28 mouse cellular contexts compared by ENCODE assay signal in genomic region chr6:72876629-72877028, GRCm38 (mm10). TPM values are rescaled to one million over a fixed set of nuclear protein-coding genes. Genes with fewer than 3 reads are reported as not detected.
DNase-seq lines count a peak whose midpoint lies in the region; ATAC-seq and TF ChIP-seq lines count a peak whose summit lies in the region.
"Had no signal": no experiment of that assay in that cellular context is flagged by ENCODE, and none has a peak within 500 bp of the region (broad histone marks: within the 10 kb centered on the region; RNA-seq: fewer than 3 reads in every experiment).

No protein-coding gene starts in this region.

- no peaks in the 10 kb centered on the region for H3K9me3 ChIP-seq in MEL (replicated peaks; ENCODE audit: insufficient read depth, low read length)
- H3K9me3 ChIP-seq in hindbrain, embryonic 10.5 days: 0 out of 2 replicates have a peak, but pooled peaks cover 5% of the 10 kb centered on the region
- H3K9me3 ChIP-seq: embryonic facial prominence, embryonic 10.5 days; embryonic facial prominence, embryonic 13.5 days; forebrain, embryonic 12.5 days; forebrain, embryonic 15.5 days; heart, embryonic 10.5 days; heart, embryonic 13.5 days; hindbrain, embryonic 13.5 days; intestine, embryonic 15.5 days had no signal

- H3K4me1 ChIP-seq in MEL (ENCODE audit: control insufficient read depth in 1 of 2, insufficient read depth in 2 of 2, low read length in 2 of 2): peaks cover 3 to 6% of the 10 kb centered on the region in 2 experiments
- no peaks in the 10 kb centered on the region for H3K4me1 ChIP-seq in hindbrain, embryonic 10.5 days (replicated peaks)
- H3K4me1 ChIP-seq: embryonic facial prominence, embryonic 10.5 days; embryonic facial prominence, embryonic 13.5 days; forebrain, embryonic 12.5 days had no signal

- no peak for DNase-seq in MEL (ENCODE audit: low read depth, low spot score)
- DNase-seq in hindbrain, embryonic 10.5 days (ENCODE audit: low spot score): no peak
- DNase-seq in lung, postnatal 10 days: no peak
- no peak for DNase-seq in lung, postnatal 14 days
- DNase-seq: adrenal gland, postnatal 10 days; adrenal gland, postnatal 36 days; B cell, adult 2 months; cerebellum, adult 18-20 months; cerebellum, adult 9-11 months; cerebellum, postnatal 25 days; embryo, embryonic 11 days; gastrocnemius, postnatal 25 days; heart, adult 2 months; heart, postnatal 14 days; heart, postnatal 4 days had no signal

- no peaks in the 10 kb centered on the region for H3K27me3 ChIP-seq in MEL (ENCODE audit: control insufficient read depth in 1 of 2, insufficient read depth in 2 of 2, low read length in 2 of 2)
- no peaks in the 10 kb centered on the region for H3K27me3 ChIP-seq in hindbrain, embryonic 10.5 days (ENCODE audit: insufficient read depth, poor library complexity, severe bottlenecking)
- H3K27me3 ChIP-seq: embryonic facial prominence, embryonic 13.5 days; forebrain, embryonic 12.5 days; forebrain, embryonic 15.5 days; heart, embryonic 13.5 days; hindbrain, embryonic 13.5 days; intestine, embryonic 15.5 days had no signal

- 0 out of 2 replicates have a peak, but pooled peaks have one; percentile 29 for ATAC-seq in granulocyte monocyte progenitor cell, adult 5-6 weeks (replicated peaks; ENCODE audit: poor library complexity, severe bottlenecking)
- peak; percentile 47 for ATAC-seq in megakaryocyte progenitor cell, adult 5-6 weeks (replicated peaks; ENCODE audit: poor library complexity)
- ATAC-seq: CD4-positive, CD25-positive, alpha-beta regulatory T cell, adult 4 months; forebrain, embryonic 15.5 days; hindbrain, embryonic 16.5 days; intestine, embryonic 15.5 days had no signal

- H3K9ac ChIP-seq in MEL (ENCODE audit: control insufficient read depth, low read depth, low read length, poor library complexity, severe bottlenecking): no peak overlapping the region
- H3K9ac ChIP-seq: embryonic facial prominence, embryonic 13.5 days; forebrain, embryonic 12.5 days; forebrain, embryonic 15.5 days; heart, embryonic 13.5 days; hindbrain, embryonic 13.5 days; intestine, embryonic 15.5 days had no signal

- WGBS in hindbrain, embryonic 10.5 days: 93% methylated on average over 6 of the region's 6 CpGs

- TF ChIP-seq POLR2A in MEL (IDR thresholded peaks at IDR 0.05; ENCODE audit: control insufficient read depth in 1 of 2, insufficient read depth in 1 of 2, low read depth in 1 of 2, low read length in 2 of 2, poor library complexity in 1 of 2): no peak

- H3K4me3 ChIP-seq in MEL (ENCODE audit: control insufficient read depth in 1 of 2, insufficient read depth in 1 of 2, low read depth in 2 of 2, low read length in 2 of 2): no peak overlapping the region
- no peak overlapping the region for H3K4me3 ChIP-seq in hindbrain, embryonic 10.5 days
- H3K4me3 ChIP-seq: embryonic facial prominence, embryonic 10.5 days; embryonic facial prominence, embryonic 13.5 days; erythroblast, embryonic 14.5 days; forebrain, embryonic 12.5 days; forebrain, embryonic 15.5 days; heart, adult 2 months; heart, embryonic 10.5 days; heart, embryonic 13.5 days; hindbrain, embryonic 13.5 days; intestine, embryonic 15.5 days had no signal

- peaks cover 0 to 11% of the 10 kb centered on the region in 2 experiments; a peak in 3 of 4 replicates for H3K36me3 ChIP-seq in MEL (ENCODE audit: control insufficient read depth in 1 of 2, insufficient read depth in 2 of 2, low read length in 2 of 2)
- peaks cover 16% of the 10 kb centered on the region; the same call in 1 of the 2 replicates for H3K36me3 ChIP-seq in hindbrain, embryonic 10.5 days
- H3K36me3 ChIP-seq: forebrain, embryonic 15.5 days; heart, embryonic 10.5 days; hindbrain, embryonic 13.5 days; intestine, embryonic 15.5 days had no signal

- TF ChIP-seq CTCF in MEL (IDR thresholded peaks at IDR 0.05 in 2 of 3, conservative IDR thresholded peaks at IDR 0.05 in 1 of 3; ENCODE audit: control insufficient read depth in 1 of 3, insufficient read depth in 1 of 3, low read depth in 2 of 3, low read length in 3 of 3, poor library complexity in 1 of 3, severe bottlenecking in 1 of 3): no peak

- no peak overlapping the region for H3K27ac ChIP-seq in MEL (ENCODE audit: control insufficient read depth, low read depth, low read length)
- H3K27ac ChIP-seq in hindbrain, embryonic 10.5 days: no peak overlapping the region
- H3K27ac ChIP-seq: embryonic facial prominence, embryonic 10.5 days; embryonic facial prominence, embryonic 13.5 days; forebrain, embryonic 12.5 days; forebrain, embryonic 15.5 days; heart, adult 2 months; heart, embryonic 10.5 days; heart, embryonic 13.5 days; hindbrain, embryonic 13.5 days; intestine, embryonic 15.5 days had no signal

- TF ChIP-seq EP300 in MEL (IDR thresholded peaks at IDR 0.05; ENCODE audit: low read depth in 1 of 2, low read length in 2 of 2): no peak

- TF ChIP-seq RAD21 in MEL (IDR thresholded peaks at IDR 0.05; ENCODE audit: low read depth, low read length): no peak

- peaks cover 64% of the 10 kb centered on the region for H3K79me2 ChIP-seq in MEL (ENCODE audit: control insufficient read depth, insufficient read depth, low read length, poor library complexity)

TF ChIP-seq in MEL, 35 proteins besides CTCF, POLR2A, EP300 and RAD21:
- TF ChIP-seq CHD1 (IDR thresholded peaks at IDR 0.05; ENCODE audit: low read depth, low read length) (no peak), MXI1 (IDR thresholded peaks at IDR 0.05; ENCODE audit: low read depth, low read length) (no peak), BHLHE40 (IDR thresholded peaks at IDR 0.05; ENCODE audit: borderline replicate concordance, low read depth, low read length) (peak; percentile 58; the same call in 1 of the 2 replicates), NELFE (IDR thresholded peaks at IDR 0.05; ENCODE audit: low read depth, low read length) (no peak)

RNA-seq across cellular contexts. Expression of gene Kcmf1, which starts 23.1 kb away (rescaled TPM):
- total RNA-seq in MEL (2012; rRNA removed): 77.0 and 92.4 TPM in 2 replicates
- 100 to 1,000 TPM; 133 to 195 TPM for polyA plus RNA-seq in MEL (2012; ENCODE audit: insufficient read depth in 1 of 2, insufficient read length in 2 of 2, low read depth in 1 of 2, low replicate concordance in 2 of 2, missing spikeins in 1 of 2)
- 46.3 TPM in 2 replicates for total RNA-seq in granulocyte monocyte progenitor cell, adult 5-6 weeks (2014; fragmentation: Nextera tagmentation)
- total RNA-seq in granulocyte monocyte progenitor cell, adult 5-6 weeks (2017): 101 and 122 TPM in 2 replicates
- 60.0 and 63.8 TPM in 2 replicates for total RNA-seq in megakaryocyte progenitor cell, adult 5-6 weeks (2015)
- 105 and 113 TPM in 2 replicates for total RNA-seq in megakaryocyte progenitor cell, adult 5-6 weeks (2017)
- 24.2 and 28.7 TPM in 2 replicates for polyA plus RNA-seq in hindbrain, embryonic 10.5 days (2016; fragmentation: Nextera tagmentation; extraction: Ambion mirVana)
